Mouse (Mus musculus): ENCODE data around the gene Tmem245. TPM values are rescaled to one million over a fixed set of nuclear protein-coding genes. Genes with fewer than 3 reads are reported as not detected.

The Tmem245 gene
- polyA plus RNA-seq, 1 experiment: 11.0 TPM

DNA sequence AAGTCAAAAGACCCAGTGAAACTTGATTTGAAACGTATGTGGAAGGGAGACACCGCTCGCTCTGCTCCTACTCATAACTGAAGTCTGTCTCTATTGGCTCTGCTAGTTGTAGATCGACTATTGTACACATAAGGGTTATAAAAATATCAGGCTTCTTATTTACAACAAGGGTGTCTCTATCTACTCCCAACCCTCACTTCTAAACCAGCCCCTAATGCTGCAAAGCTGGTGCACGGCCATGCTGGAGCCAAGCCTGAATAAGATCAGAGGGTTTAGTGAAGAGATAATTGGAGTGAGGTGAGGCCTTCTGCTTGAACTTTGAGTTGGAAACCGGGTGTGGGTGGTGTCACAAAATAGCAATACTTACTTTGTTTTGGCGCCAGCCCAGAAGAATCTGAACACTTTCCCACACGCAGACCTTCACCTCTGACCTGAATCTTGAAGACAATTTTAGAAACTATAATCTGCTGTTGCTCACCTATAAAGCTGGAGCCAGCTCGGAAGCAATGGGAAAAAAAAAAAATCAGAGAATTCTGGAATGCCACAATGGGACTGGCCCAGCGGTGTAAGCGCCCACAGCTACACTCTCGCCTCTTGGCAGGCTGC lies 14.2 kb upstream of the Tmem245 start:
- Histone ChIP-seq H3K4me3 (replicated peaks; ENCODE audit: insufficient read depth, low read depth, low read length) (no peak overlapping the region), H3K27ac (ENCODE audit: insufficient read depth, low read length) (no peak overlapping the region), H3K4me1 (ENCODE audit: control insufficient read depth, insufficient read depth, low read length) (no peaks in the 10 kb centered on the region), H3K27me3 (ENCODE audit: control insufficient read depth, insufficient read depth, low read length) (no peaks in the 10 kb centered on the region)
- TF ChIP-seq POLR2A (IDR thresholded peaks at IDR 0.05; ENCODE audit: borderline replicate concordance, insufficient read depth, low read length) (no peak), CTCF (IDR thresholded peaks at IDR 0.05; ENCODE audit: borderline replicate concordance, insufficient read depth, low read depth, low read length) (no peak)
- no peak for DNase-seq
- 86% methylated on average over 12 of the region's 12 CpGs for WGBS

DNA sequence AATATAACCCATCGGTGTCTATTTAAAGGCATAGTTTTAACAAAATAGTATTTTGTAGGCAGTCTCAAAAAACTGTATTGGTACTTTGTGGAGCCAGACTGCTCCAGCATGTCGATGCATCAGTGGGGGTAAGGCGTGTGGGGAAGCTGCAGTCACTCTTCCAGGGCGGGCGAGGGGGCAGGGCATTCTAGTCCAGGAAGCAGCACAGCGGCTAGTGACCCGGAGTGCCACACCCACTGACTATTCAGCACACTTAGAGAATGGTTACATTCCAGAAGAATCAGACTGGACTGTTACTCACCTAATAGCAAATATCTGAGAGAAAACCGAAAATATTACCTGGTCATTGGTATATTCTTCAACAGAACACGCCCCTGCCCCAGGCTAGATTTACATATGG lies 10.3 kb upstream of the Tmem245 start:
- no peaks in the 10 kb centered on the region for H3K27me3 ChIP-seq (ENCODE audit: control insufficient read depth, insufficient read depth, low read length)
- H3K27ac ChIP-seq (ENCODE audit: insufficient read depth, low read length): no peak overlapping the region
- DNase-seq: no peak
- no peaks in the 10 kb centered on the region for H3K4me1 ChIP-seq (ENCODE audit: control insufficient read depth, insufficient read depth, low read length)
- no peak overlapping the region for H3K4me3 ChIP-seq (replicated peaks; ENCODE audit: insufficient read depth, low read depth, low read length)
- 67% methylated on average over 9 of the region's 9 CpGs for WGBS
- TF ChIP-seq CTCF (IDR thresholded peaks at IDR 0.05; ENCODE audit: borderline replicate concordance, insufficient read depth, low read depth, low read length): no peak
- no peak for TF ChIP-seq POLR2A (IDR thresholded peaks at IDR 0.05; ENCODE audit: borderline replicate concordance, insufficient read depth, low read length)

DNA sequence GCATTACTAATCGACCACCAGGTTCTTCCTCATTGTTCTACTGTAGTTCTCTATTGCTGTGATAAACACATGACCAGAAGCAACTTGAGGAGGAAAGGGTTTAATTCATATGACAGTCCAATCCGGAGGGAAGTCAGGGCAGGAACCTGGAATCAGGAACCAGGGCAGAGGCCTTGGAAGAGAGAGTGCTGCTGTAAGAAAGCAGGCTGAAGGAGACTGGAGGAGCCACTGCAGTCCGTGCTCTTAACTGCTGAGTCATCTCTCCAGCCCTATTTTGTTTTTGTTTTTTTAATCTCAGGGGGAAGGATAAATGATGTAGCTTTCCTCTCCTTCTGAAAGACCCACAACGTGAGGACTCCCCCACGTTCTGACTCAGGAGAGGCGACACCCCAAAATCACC lies 6.0 kb upstream of the Tmem245 start:
- DNase-seq: no peak
- Histone ChIP-seq H3K27me3 (ENCODE audit: control insufficient read depth, insufficient read depth, low read length) (no peaks in the 10 kb centered on the region), H3K4me3 (replicated peaks; ENCODE audit: insufficient read depth, low read depth, low read length) (no peak overlapping the region), H3K27ac (ENCODE audit: insufficient read depth, low read length) (no peak overlapping the region), H3K4me1 (ENCODE audit: control insufficient read depth, insufficient read depth, low read length) (no peaks in the 10 kb centered on the region)
- 65% methylated on average over 6 of the region's 6 CpGs for WGBS
- TF ChIP-seq POLR2A (IDR thresholded peaks at IDR 0.05; ENCODE audit: borderline replicate concordance, insufficient read depth, low read length) (no peak), CTCF (IDR thresholded peaks at IDR 0.05; ENCODE audit: borderline replicate concordance, insufficient read depth, low read depth, low read length) (no peak)

DNA sequence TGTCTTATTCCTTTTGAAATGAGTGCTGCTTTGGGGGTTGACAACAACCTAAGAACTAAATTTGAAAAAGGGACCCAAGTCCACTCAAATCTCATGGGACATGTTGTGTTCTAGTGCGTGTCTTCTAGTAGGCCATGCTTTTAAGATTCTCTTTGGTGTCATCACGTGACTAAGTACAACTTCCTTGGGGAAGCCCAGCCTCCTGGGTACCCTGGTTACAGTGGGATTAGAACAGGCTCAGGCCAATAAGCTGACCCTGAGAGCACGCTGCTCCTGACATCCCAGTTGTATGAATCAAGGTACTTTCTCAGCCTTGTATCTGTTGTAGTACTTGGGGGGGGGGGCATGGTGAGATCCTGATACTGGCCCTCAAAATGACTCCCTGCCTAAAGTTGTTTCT lies 4.5 kb upstream of the Tmem245 start:
- 91% methylated on average over 3 of the region's 3 CpGs for WGBS
- no peak overlapping the region for H3K4me3 ChIP-seq (replicated peaks; ENCODE audit: insufficient read depth, low read depth, low read length)
- TF ChIP-seq CTCF (IDR thresholded peaks at IDR 0.05; ENCODE audit: borderline replicate concordance, insufficient read depth, low read depth, low read length): no peak
- no peak for TF ChIP-seq POLR2A (IDR thresholded peaks at IDR 0.05; ENCODE audit: borderline replicate concordance, insufficient read depth, low read length)
- H3K27ac ChIP-seq (ENCODE audit: insufficient read depth, low read length): no peak overlapping the region
- no peak for DNase-seq
- H3K4me1 ChIP-seq (ENCODE audit: control insufficient read depth, insufficient read depth, low read length): no peaks in the 10 kb centered on the region
- no peaks in the 10 kb centered on the region for H3K27me3 ChIP-seq (ENCODE audit: control insufficient read depth, insufficient read depth, low read length)

DNA sequence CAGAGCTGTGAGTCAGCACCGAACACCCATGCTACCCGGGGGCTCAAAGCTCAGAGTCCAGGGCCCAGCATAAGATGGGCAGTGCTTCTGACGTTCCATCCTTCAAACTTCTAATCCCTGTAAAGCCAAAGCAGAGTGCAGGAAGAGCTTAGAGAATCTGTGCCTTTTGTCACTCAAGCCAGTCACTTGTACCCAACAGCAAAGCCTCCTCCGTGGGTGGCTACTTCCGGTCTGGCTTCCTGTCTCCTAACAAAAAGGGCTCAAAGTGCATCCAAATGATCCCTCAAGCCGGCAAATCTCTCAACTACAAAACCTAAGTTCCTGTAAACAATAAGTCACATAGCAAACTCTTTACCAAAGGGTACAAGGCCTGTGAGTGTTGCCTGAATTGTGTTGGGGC lies 2.3 kb upstream of the Tmem245 start:
- WGBS: 76% methylated on average over 6 of the region's 6 CpGs
- no peak for DNase-seq
- Histone ChIP-seq H3K27ac (ENCODE audit: insufficient read depth, low read length) (no peak overlapping the region), H3K4me1 (ENCODE audit: control insufficient read depth, insufficient read depth, low read length) (peaks cover 3% of the 10 kb centered on the region; the same call in 1 of the 2 replicates), H3K27me3 (ENCODE audit: control insufficient read depth, insufficient read depth, low read length) (no peaks in the 10 kb centered on the region), H3K4me3 (replicated peaks; ENCODE audit: insufficient read depth, low read depth, low read length) (no peak overlapping the region)
- TF ChIP-seq CTCF (IDR thresholded peaks at IDR 0.05; ENCODE audit: borderline replicate concordance, insufficient read depth, low read depth, low read length) (no peak), POLR2A (IDR thresholded peaks at IDR 0.05; ENCODE audit: borderline replicate concordance, insufficient read depth, low read length) (no peak)

DNA sequence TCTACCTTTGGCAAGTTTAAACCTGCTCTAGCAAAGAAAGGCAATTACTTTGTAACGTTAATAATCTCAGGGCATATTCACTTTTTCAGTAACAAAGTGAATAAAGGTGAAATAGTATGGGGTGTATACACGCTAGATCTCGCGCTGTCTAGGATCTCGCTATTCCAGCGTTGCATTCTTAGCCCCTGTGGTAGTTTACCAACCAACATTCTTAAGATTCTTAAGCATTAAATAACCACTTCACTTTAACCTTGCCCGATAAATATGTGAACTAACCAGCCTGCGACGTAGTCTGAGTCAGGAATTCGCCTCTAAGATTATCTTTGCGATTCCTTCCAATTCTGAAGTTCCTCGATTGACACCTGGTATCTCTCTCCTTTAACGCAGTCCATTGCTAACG lies 1.1 kb downstream of the Tmem245 start:
- DNase-seq: no peak
- H3K4me1 ChIP-seq (ENCODE audit: control insufficient read depth, insufficient read depth, low read length): peaks cover 14% of the 10 kb centered on the region; the same call in 1 of the 2 replicates
- H3K27me3 ChIP-seq (ENCODE audit: control insufficient read depth, insufficient read depth, low read length): no peaks in the 10 kb centered on the region
- TF ChIP-seq CTCF (IDR thresholded peaks at IDR 0.05; ENCODE audit: borderline replicate concordance, insufficient read depth, low read depth, low read length) (no peak), POLR2A (IDR thresholded peaks at IDR 0.05; ENCODE audit: borderline replicate concordance, insufficient read depth, low read length) (no peak)
- peak overlapping the region; percentile 73 for H3K4me3 ChIP-seq (replicated peaks; ENCODE audit: insufficient read depth, low read depth, low read length)
- 5% methylated on average over 14 of the region's 14 CpGs for WGBS
- H3K27ac ChIP-seq (ENCODE audit: insufficient read depth, low read length): no peak overlapping the region

DNA sequence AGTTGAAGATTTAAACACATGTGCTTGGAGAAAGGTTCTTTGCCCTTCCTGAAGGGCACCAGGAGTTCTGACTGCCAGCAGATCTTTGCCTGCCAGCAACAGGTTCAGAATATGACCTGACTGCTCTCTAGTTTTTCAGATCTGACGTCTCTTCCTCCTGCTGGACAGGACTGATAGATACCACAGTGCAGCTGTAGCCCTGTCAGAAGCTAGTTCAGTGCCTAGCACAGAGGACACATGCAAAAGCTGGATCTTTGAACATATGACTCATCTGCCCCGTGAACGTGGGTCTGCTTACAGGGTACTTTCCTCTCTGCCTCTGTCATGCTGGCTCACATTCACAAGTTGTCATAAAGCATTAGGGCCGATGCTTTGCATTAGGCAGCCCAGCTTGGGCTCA lies 3.0 kb downstream of the Tmem245 start:
- DNase-seq: peak in 1 of 2 experiments; percentile 29
- Histone ChIP-seq H3K4me1 (ENCODE audit: control insufficient read depth, insufficient read depth, low read length) (peaks cover 14% of the 10 kb centered on the region; the same call in 1 of the 2 replicates), H3K4me3 (replicated peaks; ENCODE audit: insufficient read depth, low read depth, low read length) (no peak overlapping the region), H3K27me3 (ENCODE audit: control insufficient read depth, insufficient read depth, low read length) (no peaks in the 10 kb centered on the region), H3K27ac (ENCODE audit: insufficient read depth, low read length) (no peak overlapping the region)
- WGBS: 13% methylated on average over 4 of the region's 4 CpGs
- no peak for TF ChIP-seq POLR2A (IDR thresholded peaks at IDR 0.05; ENCODE audit: borderline replicate concordance, insufficient read depth, low read length)

DNA sequence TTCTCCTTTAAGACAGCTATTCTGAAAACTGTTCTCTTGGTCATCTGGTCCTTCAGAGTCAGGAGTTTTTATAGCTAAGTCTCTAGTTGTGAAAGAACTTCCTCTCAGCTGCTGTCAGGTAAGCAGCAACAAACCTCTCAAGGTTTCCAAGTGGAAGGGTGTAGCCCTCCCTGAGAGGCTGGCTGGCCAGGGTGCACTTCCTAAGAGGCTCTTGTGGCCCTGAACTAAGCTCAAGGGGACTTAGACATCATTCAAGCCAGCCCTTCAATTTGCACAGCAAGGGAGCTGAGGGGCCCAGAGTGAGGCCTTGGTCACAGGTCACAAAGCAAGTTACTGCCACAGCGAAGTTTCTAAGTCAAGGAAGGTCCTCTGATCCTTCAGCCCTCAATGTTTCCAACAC lies 4.0 kb downstream of the Tmem245 start:
- DNase-seq: no peak
- peaks cover 14% of the 10 kb centered on the region; the same call in 1 of the 2 replicates for H3K4me1 ChIP-seq (ENCODE audit: control insufficient read depth, insufficient read depth, low read length)
- TF ChIP-seq CTCF (IDR thresholded peaks at IDR 0.05; ENCODE audit: borderline replicate concordance, insufficient read depth, low read depth, low read length) (no peak), POLR2A (IDR thresholded peaks at IDR 0.05; ENCODE audit: borderline replicate concordance, insufficient read depth, low read length) (no peak)
- no peaks in the 10 kb centered on the region for H3K27me3 ChIP-seq (ENCODE audit: control insufficient read depth, insufficient read depth, low read length)
- no peak overlapping the region for H3K4me3 ChIP-seq (replicated peaks; ENCODE audit: insufficient read depth, low read depth, low read length)
- 74% methylated on average over 1 of the region's 1 CpGs for WGBS
- H3K27ac ChIP-seq (ENCODE audit: insufficient read depth, low read length): no peak overlapping the region
